Mouse (Mus musculus) embryonic facial prominence, embryonic 11.5 days (tissue): ENCODE results near the gene Gm49450. TPM values are rescaled to one million over a fixed set of nuclear protein-coding genes. Genes with fewer than 3 reads are reported as not detected.

Source experiments
- ATAC-seq: fragments of 200-750 bp; cut with Nextera tagmentation; replicated peaks from 2 replicates; pipeline ENCODE4 v1.8.0; 2017; ENCODE audit warnings: low read depth; ENCODE audit not compliant: insufficient number of reproducible peaks, low FRiP score, low TSS enrichment
- DNase-seq: peaks from one replicate; pipeline ENCODE4 v3.0.0-alpha.2; 2015; ENCODE audit warnings: low spot score
- H3K27ac ChIP-seq: fragments of 300-500 bp; sonication (generic); replicated peaks from 2 replicates; pipeline ENCODE4 v1.5.1; 2014; ENCODE audit warnings: mild to moderate bottlenecking, low read depth, low read length, control low read depth
- H3K27me3 ChIP-seq: fragments of 300-500 bp; sonication (generic); 2 replicates; pipeline ENCODE4 v1.6.1; 2014; ENCODE audit warnings: mild to moderate bottlenecking, low read length, moderate library complexity, mixed read lengths; ENCODE audit not compliant: control insufficient read depth, insufficient read depth
- H3K36me3 ChIP-seq: fragments of 300-500 bp; sonication (generic); replicated peaks from 2 replicates; pipeline ENCODE4 v1.6.1; 2014; ENCODE audit warnings: low read depth, mild to moderate bottlenecking, low read length, moderate library complexity, mixed read lengths; ENCODE audit not compliant: control insufficient read depth, insufficient read depth
- H3K4me1 ChIP-seq: fragments of 300-500 bp; sonication (generic); 2 replicates; pipeline ENCODE4 v1.6.1; 2014; ENCODE audit warnings: low read length, mixed read lengths; ENCODE audit not compliant: control insufficient read depth, insufficient read depth
- H3K4me2 ChIP-seq: fragments of 300-500 bp; sonication (generic); 2 replicates; pipeline ENCODE4 v1.6.1; 2014; ENCODE audit warnings: low read depth, mild to moderate bottlenecking, control low read depth, low read length, moderate library complexity
- H3K4me3 ChIP-seq: fragments of 300-500 bp; sonication (generic); 2 replicates; pipeline ENCODE4 v1.5.1; 2014; ENCODE audit warnings: low read depth, low read length, control low read depth
- H3K9ac ChIP-seq: fragments of 300-500 bp; sonication (generic); replicated peaks from 2 replicates; pipeline ENCODE4 v1.6.1; 2014; ENCODE audit warnings: mild to moderate bottlenecking, control low read depth, low read length
- H3K9me3 ChIP-seq: fragments of 300-500 bp; sonication (generic); replicated peaks from 2 replicates; pipeline ENCODE4 v1.6.1; 2016; ENCODE audit warnings: mild to moderate bottlenecking, low read length, inconsistent platforms, mixed read lengths; ENCODE audit not compliant: control insufficient read depth
- whole genome bisulfite sequencing: fragments of 180-500 bp; shearing (Covaris S2); extraction: QIAGEN DNeasy Blood & Tissue Kit; methylation state at CpG from one replicate; pipeline ENCODE4 v1.1.7; 2014; 5-methylcytosine and 5-hydroxymethylcytosine counted together
- polyA plus RNA-seq: library from polyadenylated mRNA; unstranded; fragments of >200 nt; fragmentation: Nextera tagmentation; extraction: Ambion mirVana; gene quantifications from 2 replicates; pipeline ENCODE4 v1.2.1, GENCODE M21; 2014

Gm49450 gene
- not detected in 2 replicates for polyA plus RNA-seq

DNA sequence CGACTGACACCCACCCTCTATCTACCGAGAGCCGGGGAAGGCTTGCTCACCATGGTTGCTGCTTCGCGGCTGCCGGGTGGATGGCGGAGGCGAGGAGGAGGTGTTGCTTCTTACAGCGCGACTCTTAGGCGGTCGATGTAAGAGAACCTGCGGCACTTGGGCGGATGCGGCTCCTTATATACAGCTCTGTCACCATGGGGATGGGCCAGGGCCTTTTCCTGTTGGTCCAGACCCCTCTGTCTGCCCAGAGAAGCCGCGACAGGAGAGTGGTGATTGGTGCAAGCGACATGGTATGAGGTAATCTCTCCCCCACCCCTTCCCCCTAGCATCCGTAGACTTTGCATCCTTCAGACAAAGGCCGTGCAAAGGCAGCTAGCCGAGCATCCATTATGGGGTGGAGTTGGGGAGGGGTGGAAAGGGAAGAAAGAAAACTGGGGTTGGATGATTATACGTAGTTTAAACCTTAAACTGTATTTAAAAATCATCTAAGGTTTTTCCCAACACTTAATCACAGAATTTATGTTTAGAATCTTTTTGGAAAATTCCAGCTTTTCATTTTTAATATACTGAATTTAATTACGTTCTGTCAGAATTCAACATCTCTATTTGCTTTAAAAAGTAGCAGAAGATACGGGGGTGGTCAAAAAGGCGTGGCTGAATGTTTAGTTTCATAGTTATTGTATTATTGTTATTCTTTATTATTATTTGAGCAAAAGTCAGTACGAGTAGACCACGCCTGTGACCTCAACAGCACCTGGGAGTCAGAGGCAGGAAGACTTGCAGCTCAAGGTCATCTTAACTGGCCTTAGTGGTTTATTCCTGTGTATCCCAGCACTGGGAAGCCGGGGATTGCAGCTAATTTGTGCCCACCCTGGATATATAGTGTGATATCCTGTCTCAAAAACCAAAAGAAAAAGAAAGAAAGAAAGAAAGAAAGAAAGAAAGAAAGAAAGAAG lies at the start of gene Gm49450, which contains the start of gene Tuba1a:
TSS of gene Gm49450 (minus strand) at position 151 of the 956 bp plus-strand sequence.
TSS of gene Tuba1a (minus strand) at position 303 of the 956 bp plus-strand sequence.
- WGBS: 5% methylated on average over 28 of the region's 28 CpGs
- DNase-seq: peak; percentile 99
- Histone ChIP-seq H3K27ac (peak within 1 kb of the TSS; percentile 98), H3K4me3 (peak within 1 kb of the TSS; percentile 93), H3K4me1 (no peaks in the 10 kb centered on the region), H3K36me3 (no peaks in the 10 kb centered on the region; the same call in 1 of the 2 replicates), H3K27me3 (no peaks in the 10 kb centered on the region), H3K9me3 (no peaks in the 10 kb centered on the region), H3K4me2 (peak within 1 kb of the TSS; percentile 50), H3K9ac (peak within 1 kb of the TSS; percentile 99)
- ATAC-seq: peak; percentile 99

DNA sequence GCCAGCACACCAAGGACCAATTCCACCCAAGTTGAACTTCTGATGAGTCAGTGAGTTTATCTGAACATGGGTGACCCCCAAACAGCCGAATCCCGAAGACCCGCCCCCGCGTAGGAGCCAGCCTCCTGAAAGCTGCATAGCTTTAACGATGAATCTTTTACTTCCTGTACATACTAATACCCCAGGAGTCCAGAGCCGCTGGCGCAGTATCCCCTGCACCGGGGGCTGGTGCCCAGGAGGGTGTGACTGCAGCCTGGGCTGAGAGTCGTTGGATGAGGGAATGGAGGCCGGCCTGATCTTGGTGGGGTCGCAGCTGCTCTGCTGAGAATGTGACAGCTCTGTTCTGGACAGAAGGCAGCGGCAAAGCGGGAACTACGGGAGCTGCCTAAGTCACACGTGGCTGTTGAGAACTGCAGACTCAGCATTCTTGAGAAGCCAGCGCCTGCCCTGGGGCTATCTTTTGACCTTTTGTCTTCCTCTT lies 48.1 kb upstream of the Gm49450 start:
- ATAC-seq: 0 out of 2 replicates have a peak, but pooled peaks have one; percentile 41
- H3K27ac ChIP-seq: no peak overlapping the region
- no peaks in the 10 kb centered on the region for H3K9me3 ChIP-seq
- WGBS: 12% methylated on average over 17 of the region's 17 CpGs
- H3K9ac ChIP-seq: 0 out of 2 replicates have a peak overlapping the region, but pooled peaks have one; percentile 10
- no peak overlapping the region for H3K4me3 ChIP-seq
- peak; percentile 64 for DNase-seq
- no peaks in the 10 kb centered on the region for H3K36me3 ChIP-seq
- no peaks in the 10 kb centered on the region for H3K4me1 ChIP-seq
- no peaks in the 10 kb centered on the region for H3K27me3 ChIP-seq
- peak overlapping the region; percentile 39 for H3K4me2 ChIP-seq

DNA sequence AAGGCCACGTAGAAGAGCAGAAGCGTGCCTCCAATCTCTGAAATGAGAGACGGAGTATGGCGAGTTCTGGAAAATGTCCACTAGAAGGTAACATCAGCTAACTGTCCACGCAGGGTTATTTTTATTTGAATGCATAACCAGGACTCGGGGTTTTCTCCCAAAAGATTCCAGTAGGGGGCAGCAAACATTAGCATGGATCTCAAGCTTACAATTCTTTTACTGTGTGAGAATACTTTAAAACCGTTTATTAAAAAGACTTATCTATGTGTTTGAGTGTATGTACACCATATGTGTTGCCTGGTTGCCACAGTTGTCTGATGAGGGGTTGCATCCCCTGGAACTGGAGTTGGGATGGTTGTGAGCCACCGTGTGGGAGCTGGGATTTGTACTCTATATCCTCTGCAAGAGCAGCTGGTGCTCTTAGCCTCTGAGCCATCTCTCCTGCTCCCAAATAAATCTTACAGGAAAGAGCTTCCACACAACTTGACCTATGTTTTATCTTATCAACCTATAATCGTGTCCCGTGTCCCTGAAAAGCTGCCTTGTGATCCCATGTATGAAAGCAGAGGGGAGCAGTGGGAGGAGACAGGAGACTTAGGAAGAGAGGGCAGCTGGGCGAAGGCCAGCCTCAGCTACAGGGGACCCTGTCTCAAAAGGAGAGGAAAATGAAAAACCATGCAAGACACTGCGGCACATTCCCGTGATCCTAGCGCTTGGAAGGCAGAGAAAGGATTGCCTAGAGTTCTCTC lies 47.4 kb upstream of the Gm49450 start:
- no peaks in the 10 kb centered on the region for H3K27me3 ChIP-seq
- no peak overlapping the region for H3K4me3 ChIP-seq
- no peaks in the 10 kb centered on the region for H3K9me3 ChIP-seq
- H3K9ac ChIP-seq: no peak overlapping the region
- DNase-seq: peak; percentile 88
- H3K4me2 ChIP-seq: no peak overlapping the region
- H3K36me3 ChIP-seq: no peaks in the 10 kb centered on the region
- WGBS: 35% methylated on average over 14 of the region's 14 CpGs
- ATAC-seq: no peak
- no peak overlapping the region for H3K27ac ChIP-seq
- H3K4me1 ChIP-seq: no peaks in the 10 kb centered on the region

DNA sequence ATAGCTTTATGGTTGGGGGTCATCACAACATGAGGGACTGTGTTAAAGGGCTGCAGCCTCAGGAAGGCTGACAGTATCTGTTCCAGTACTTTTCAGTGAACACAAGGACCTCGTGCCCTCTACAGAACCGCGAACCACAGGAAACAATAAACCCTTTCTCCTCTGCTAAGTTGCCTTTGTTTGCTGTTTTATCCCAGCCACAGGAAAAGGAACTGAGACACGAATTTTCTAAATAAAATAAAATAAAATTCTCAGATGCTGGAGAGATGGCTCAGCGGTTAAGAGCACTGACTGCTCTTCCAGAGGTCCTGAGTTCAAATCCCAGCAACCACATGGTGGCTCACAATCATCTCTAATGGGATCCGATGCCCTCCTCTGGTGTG lies 45.4 kb upstream of the Gm49450 start:
- ATAC-seq (no peak), DNase-seq (no peak)
- H3K36me3 ChIP-seq: no peaks in the 10 kb centered on the region
- no peaks in the 10 kb centered on the region for H3K27me3 ChIP-seq
- 36% methylated on average over 6 of the region's 6 CpGs for WGBS
- H3K9me3 ChIP-seq: no peaks in the 10 kb centered on the region
- no peak overlapping the region for H3K9ac ChIP-seq
- H3K4me2 ChIP-seq: no peak overlapping the region
- H3K27ac ChIP-seq: no peak overlapping the region
- H3K4me1 ChIP-seq: no peaks in the 10 kb centered on the region
- no peak overlapping the region for H3K4me3 ChIP-seq

DNA sequence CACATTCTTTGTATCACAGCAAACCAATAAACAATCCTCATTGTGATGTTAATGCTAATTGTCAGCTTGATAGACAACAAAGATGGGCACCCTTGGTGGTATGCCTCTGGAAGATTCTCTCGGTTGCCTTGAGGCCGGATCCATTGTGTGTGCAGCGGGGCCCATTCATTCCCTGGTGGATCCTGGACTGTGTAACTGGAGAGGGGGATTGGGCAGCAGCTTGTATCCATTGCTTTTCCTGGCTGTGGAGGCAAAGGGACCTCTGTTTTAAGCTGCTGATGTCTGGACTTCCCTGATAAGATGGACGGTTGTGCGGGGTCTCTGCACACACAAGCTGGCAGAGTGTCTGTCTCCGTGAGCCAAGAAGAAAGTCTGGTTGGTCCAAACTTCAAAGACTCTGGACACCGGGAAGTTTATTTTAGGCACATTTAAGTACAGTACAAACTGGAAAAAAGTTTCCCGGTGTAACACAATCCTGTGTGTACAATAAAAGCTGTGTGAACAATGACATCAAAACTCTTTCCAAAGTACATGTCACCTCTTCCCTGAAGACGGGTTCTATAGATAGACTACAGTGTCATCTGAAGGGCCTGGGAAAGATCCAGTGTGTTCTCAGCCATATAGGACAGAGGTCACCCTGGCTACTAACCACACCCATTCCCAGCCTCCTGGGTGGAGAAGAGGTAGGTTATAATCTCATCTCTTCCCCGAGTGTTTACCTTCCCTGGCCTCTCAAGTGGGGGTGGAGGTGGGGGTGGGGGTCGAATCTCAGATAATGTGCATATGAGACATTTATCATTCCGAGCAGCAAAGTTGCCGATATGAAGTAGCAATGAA lies 44.8 kb upstream of the Gm49450 start:
- Histone ChIP-seq H3K9ac (no peak overlapping the region), H3K4me3 (no peak overlapping the region), H3K36me3 (no peaks in the 10 kb centered on the region), H3K4me2 (no peak overlapping the region), H3K27me3 (no peaks in the 10 kb centered on the region), H3K27ac (no peak overlapping the region), H3K9me3 (no peaks in the 10 kb centered on the region), H3K4me1 (no peaks in the 10 kb centered on the region; the same call in 1 of the 2 replicates)
- no peak for DNase-seq
- 53% methylated on average over 13 of the region's 13 CpGs for WGBS
- no peak for ATAC-seq

DNA sequence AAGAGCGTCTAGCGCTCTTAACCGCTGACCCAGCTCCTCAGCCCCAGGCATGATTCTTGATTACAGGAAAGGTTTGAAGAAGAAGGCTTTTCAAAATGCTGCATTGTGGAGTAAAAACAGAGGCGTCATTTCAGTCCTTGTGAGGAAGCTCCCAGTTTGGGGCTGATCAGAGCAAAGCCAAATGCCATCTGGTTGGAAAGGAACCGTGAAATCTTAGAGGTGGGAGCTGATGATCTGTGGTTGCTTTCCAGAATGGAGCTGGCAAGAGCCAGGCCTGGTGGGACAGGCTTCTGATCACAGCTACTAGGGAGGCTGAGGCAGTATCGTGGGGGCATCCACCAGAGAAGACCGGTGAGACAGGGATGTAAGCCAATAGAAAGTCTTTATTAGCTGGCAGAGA lies 43.5 kb upstream of the Gm49450 start:
- no peaks in the 10 kb centered on the region for H3K9me3 ChIP-seq
- H3K27ac ChIP-seq: no peak overlapping the region
- no peak overlapping the region for H3K4me3 ChIP-seq
- ATAC-seq (no peak), DNase-seq (no peak)
- H3K27me3 ChIP-seq: no peaks in the 10 kb centered on the region
- no peak overlapping the region for H3K4me2 ChIP-seq
- no peak overlapping the region for H3K9ac ChIP-seq
- no peaks in the 10 kb centered on the region; the same call in 1 of the 2 replicates for H3K4me1 ChIP-seq
- 67% methylated on average over 7 of the region's 7 CpGs for WGBS
- H3K36me3 ChIP-seq: no peaks in the 10 kb centered on the region

DNA sequence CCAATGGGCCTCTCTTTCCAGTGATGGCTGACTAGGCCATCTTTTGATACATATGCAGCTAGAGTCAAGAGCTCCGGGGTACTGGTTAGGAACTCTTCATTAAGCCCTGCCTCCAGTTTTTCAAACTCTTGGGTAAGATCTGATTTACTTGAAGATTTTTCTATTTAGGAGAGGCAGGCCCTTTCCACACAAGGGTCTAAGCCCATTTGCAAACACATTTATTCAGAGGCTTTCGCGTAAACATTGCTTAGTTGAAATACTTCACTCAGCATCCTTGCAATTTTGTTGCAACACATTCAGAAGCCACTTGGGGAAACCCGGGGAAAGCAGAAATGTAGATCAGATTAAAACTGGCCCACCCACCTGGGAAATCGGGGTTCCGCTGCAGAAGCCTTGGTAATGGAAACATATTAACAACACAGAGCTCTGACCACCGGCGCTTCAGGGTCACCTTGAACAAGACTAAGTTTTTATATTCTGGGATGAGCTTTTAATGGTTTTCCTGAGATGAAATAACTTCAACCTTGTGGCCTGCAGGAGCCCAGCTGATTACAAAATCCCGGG lies 41.7 kb upstream of the Gm49450 start:
- 85% methylated on average over 9 of the region's 9 CpGs for WGBS
- DNase-seq: no peak
- Histone ChIP-seq H3K4me1 (no peaks in the 10 kb centered on the region; the same call in none of the 2 replicates), H3K4me3 (no peak overlapping the region), H3K4me2 (no peak overlapping the region), H3K9me3 (no peaks in the 10 kb centered on the region), H3K9ac (no peak overlapping the region), H3K27me3 (no peaks in the 10 kb centered on the region), H3K27ac (no peak overlapping the region), H3K36me3 (no peaks in the 10 kb centered on the region)
- ATAC-seq: no peak
